9 mouse cellular contexts compared by ENCODE assay signal in genomic region chr19:44754461-44755377, GRCm38 (mm10). TPM values are rescaled to one million over a fixed set of nuclear protein-coding genes. Genes with fewer than 3 reads are reported as not detected.
A peak's percentile ranks its signal among the peaks of the same experiment; 100 is the strongest.
DNase-seq lines count a peak whose midpoint lies in the region; ATAC-seq and TF ChIP-seq lines count a peak whose summit lies in the region.
"Had no signal": no experiment of that assay in that cellular context is flagged by ENCODE, and none has a peak within 500 bp of the region (broad histone marks: within the 10 kb centered on the region; RNA-seq: fewer than 3 reads in every experiment).

No protein-coding gene starts in this region.

- H3K4me1 ChIP-seq in hindbrain, embryonic 11.5 days (replicated peaks; ENCODE audit: control insufficient read depth, insufficient read depth, low read length), result peaks cover 26% of the 10 kb centered on the region
- peaks cover 45% of the 10 kb centered on the region for H3K4me1 ChIP-seq in limb, embryonic 12.5 days (replicated peaks)

- peak in 1 of 2 experiments; percentile 49 for DNase-seq in layer of hippocampus, adult 2 months (ENCODE audit: low spot score in 2 of 2)
- DNase-seq in layer of hippocampus, adult 9-11 months, result no peak
- peak; percentile 58 for DNase-seq in MN1 (ENCODE audit: low spot score)
- DNase-seq in embryo, embryonic 10 days (ENCODE audit: low spot score), result peak; percentile 88
- DNase-seq in hindbrain, embryonic 11.5 days (ENCODE audit: low spot score), result peak; percentile 88
- DNase-seq in retina, embryonic 14.5 days (ENCODE audit: low spot score), result peak; percentile 83
- no peak for DNase-seq in spleen, adult 12 weeks (ENCODE audit: low spot score)

- no peak overlapping the region for H3K27ac ChIP-seq in layer of hippocampus, adult 2 months
- 0 out of 2 replicates have a peak overlapping the region, but pooled peaks have one; percentile 44 for H3K27ac ChIP-seq in hindbrain, embryonic 11.5 days (ENCODE audit: low read depth, low read length)
- no peak overlapping the region for H3K27ac ChIP-seq in limb, embryonic 12.5 days

- 1% methylated on average over 16 of the region's 16 CpGs for WGBS in hindbrain, embryonic 11.5 days
- WGBS in limb, embryonic 12.5 days, result 1% methylated on average over 16 of the region's 16 CpGs

- H3K9me3 ChIP-seq in hindbrain, embryonic 11.5 days (ENCODE audit: control insufficient read depth, low read length), result no peaks in the 10 kb centered on the region
- H3K9me3 ChIP-seq in limb, embryonic 12.5 days, result no peaks in the 10 kb centered on the region

- H3K36me3 ChIP-seq in hindbrain, embryonic 11.5 days (ENCODE audit: control insufficient read depth, insufficient read depth, low read length), result no peaks in the 10 kb centered on the region
- H3K36me3 ChIP-seq in limb, embryonic 12.5 days, result no peaks in the 10 kb centered on the region

- peak overlapping the region; percentile 89 for H3K4me2 ChIP-seq in hindbrain, embryonic 11.5 days (replicated peaks; ENCODE audit: low read depth, low read length)
- no peak overlapping the region for H3K4me2 ChIP-seq in limb, embryonic 12.5 days

- peaks cover 89% of the 10 kb centered on the region for H3K27me3 ChIP-seq in hindbrain, embryonic 11.5 days (ENCODE audit: control insufficient read depth, insufficient read depth, low read length)
- peaks cover 97% of the 10 kb centered on the region for H3K27me3 ChIP-seq in limb, embryonic 12.5 days

- TF ChIP-seq CTCF in layer of hippocampus, adult 2 months (conservative IDR thresholded peaks at IDR 0.05), result peak; percentile 75

- no peak for ATAC-seq in hindbrain, embryonic 11.5 days (ENCODE audit: low FRiP score)
- ATAC-seq in limb, embryonic 12.5 days (ENCODE audit: insufficient number of reproducible peaks, insufficient read depth, low FRiP score, low TSS enrichment, low read depth), result no peak

- no peak overlapping the region for H3K4me3 ChIP-seq in layer of hippocampus, adult 2 months
- H3K4me3 ChIP-seq in hindbrain, embryonic 11.5 days (ENCODE audit: low read depth, low read length), result no peak overlapping the region
- peak overlapping the region; percentile 37; the same call in 1 of the 2 replicates for H3K4me3 ChIP-seq in limb, embryonic 12.5 days (replicated peaks)

- H3K9ac ChIP-seq in hindbrain, embryonic 11.5 days (ENCODE audit: low read depth, low read length), result 0 out of 2 replicates have a peak overlapping the region, but pooled peaks have one; percentile 25
- no peak overlapping the region for H3K9ac ChIP-seq in limb, embryonic 12.5 days (replicated peaks)

RNA-seq across cellular contexts. Expression of gene Pax2, which starts 1.1 kb away (rescaled TPM):
- total RNA-seq in layer of hippocampus, adult 2 months (2021), result under 1 TPM; 0.25 to 0.31 TPM
- polyA plus RNA-seq in hindbrain, embryonic 11.5 days (2014; fragmentation: Nextera tagmentation; extraction: Ambion mirVana), result 9.3 and 11.1 TPM in 2 replicates
- polyA plus RNA-seq in limb, embryonic 12.5 days (2016; fragmentation: Nextera tagmentation; extraction: Ambion mirVana), result not detected in 2 replicates
- polyA plus RNA-seq: liver, embryonic 16.5 days had no signal

Comparison
In these comparisons a context has a peak if more than half of its experiments do, and no peak if none do; other contexts are left out.
1. DNase-seq: peak in MN1 (single experiment), embryo, embryonic 10 days (single experiment), hindbrain, embryonic 11.5 days (single experiment) and retina, embryonic 14.5 days (single experiment); none in layer of hippocampus, adult 9-11 months (single experiment) and spleen, adult 12 weeks (single experiment).